Mouse (Mus musculus) stomach, embryonic 14.5 days (tissue): ENCODE data around the gene Erbb2. TPM values are rescaled to one million over a fixed set of nuclear protein-coding genes. Genes with fewer than 3 reads are reported as not detected.

Source experiments
- ATAC-seq: fragments of 200-750 bp; cut with Nextera tagmentation; 2 replicates; pipeline ENCODE4 v1.8.0; 2017; ENCODE audit warnings: low read depth, moderate TSS enrichment; ENCODE audit not compliant: insufficient number of reproducible peaks, insufficient read depth, low FRiP score
- H3K27ac ChIP-seq: fragments of 300-500 bp; sonication (generic); 2 replicates; pipeline ENCODE4 v1.5.1; 2014; ENCODE audit warnings: mild to moderate bottlenecking, low read length, moderate library complexity, mixed read lengths
- H3K27me3 ChIP-seq: fragments of 300-500 bp; sonication (generic); 2 replicates; pipeline ENCODE4 v1.6.1; 2014; ENCODE audit warnings: low read length, control low read depth, mixed read lengths; ENCODE audit not compliant: control insufficient read depth, insufficient read depth
- H3K36me3 ChIP-seq: fragments of 300-500 bp; sonication (generic); 2 replicates; pipeline ENCODE4 v1.6.1; 2014; ENCODE audit warnings: mild to moderate bottlenecking, control low read depth, low read length, moderate library complexity, mixed read lengths; ENCODE audit not compliant: control insufficient read depth, insufficient read depth
- H3K4me1 ChIP-seq: fragments of 300-500 bp; sonication (generic); 2 replicates; pipeline ENCODE4 v1.6.1; 2014; ENCODE audit warnings: low read length, control low read depth, mixed read lengths; ENCODE audit not compliant: control insufficient read depth, insufficient read depth
- H3K4me2 ChIP-seq: fragments of 300-500 bp; sonication (generic); replicated peaks from 2 replicates; pipeline ENCODE4 v1.6.1; 2014; ENCODE audit warnings: low read depth, low read length, control low read depth
- H3K4me3 ChIP-seq: fragments of 300-500 bp; sonication (generic); 2 replicates; pipeline ENCODE4 v1.5.1; 2014; ENCODE audit warnings: low read depth, low read length, control low read depth
- H3K9ac ChIP-seq: fragments of 300-500 bp; sonication (generic); replicated peaks from 2 replicates; pipeline ENCODE4 v1.6.1; 2014; ENCODE audit warnings: low read depth, mild to moderate bottlenecking, control low read depth, low read length, moderate library complexity, mixed read lengths
- H3K9me3 ChIP-seq: fragments of 300-500 bp; sonication (generic); 2 replicates; pipeline ENCODE4 v1.6.1; 2016; ENCODE audit warnings: low read depth, low read length, control low read depth; ENCODE audit not compliant: control insufficient read depth
- WGBS: fragments of 180-500 bp; shearing (Covaris S2); extraction: QIAGEN DNeasy Blood & Tissue Kit; methylation state at CpG from one replicate; pipeline ENCODE4 v1.1.7; 2014; 5-methylcytosine and 5-hydroxymethylcytosine counted together
- polyA plus RNA-seq: library from polyadenylated mRNA; unstranded; fragments of >200 nt; fragmentation: Nextera tagmentation; extraction: Ambion mirVana; gene quantifications from 2 replicates; pipeline ENCODE4 v1.2.1, GENCODE M21; 2014

Gene Erbb2
- polyA plus RNA-seq, 1 experiment from 2014 or later = 48.0 TPM

DNA sequence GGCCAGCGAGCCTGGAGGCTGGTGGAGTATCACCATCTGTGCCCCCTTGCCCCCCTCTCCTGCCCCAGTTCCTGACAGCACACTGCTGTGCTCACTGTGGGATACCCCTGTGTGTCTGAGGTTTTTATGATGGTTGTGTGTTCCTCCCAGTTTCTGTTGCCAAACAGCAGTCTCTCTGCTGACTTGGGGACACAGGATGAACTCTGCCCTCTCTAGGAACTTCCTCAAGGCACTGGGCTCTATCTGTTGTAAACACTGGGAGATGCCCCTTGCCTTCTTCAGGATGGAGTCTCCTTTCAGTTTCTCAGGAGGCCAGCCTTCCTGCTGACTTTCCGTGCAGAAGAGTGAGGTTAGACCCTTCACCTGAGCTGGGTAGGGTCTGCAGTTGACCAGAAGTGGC is 1.9 kb downstream of the Erbb2 start:
- H3K36me3 ChIP-seq = no peaks in the 10 kb centered on the region
- peak overlapping the region; percentile 90 for H3K4me3 ChIP-seq
- peaks cover 40% of the 10 kb centered on the region for H3K4me1 ChIP-seq
- no peak overlapping the region for H3K9ac ChIP-seq
- WGBS = 24% methylated on average over 2 of the region's 2 CpGs
- no peak for ATAC-seq
- H3K27ac ChIP-seq = no peak overlapping the region
- no peaks in the 10 kb centered on the region for H3K9me3 ChIP-seq
- peak overlapping the region; percentile 68 for H3K4me2 ChIP-seq
- H3K27me3 ChIP-seq = no peaks in the 10 kb centered on the region

DNA sequence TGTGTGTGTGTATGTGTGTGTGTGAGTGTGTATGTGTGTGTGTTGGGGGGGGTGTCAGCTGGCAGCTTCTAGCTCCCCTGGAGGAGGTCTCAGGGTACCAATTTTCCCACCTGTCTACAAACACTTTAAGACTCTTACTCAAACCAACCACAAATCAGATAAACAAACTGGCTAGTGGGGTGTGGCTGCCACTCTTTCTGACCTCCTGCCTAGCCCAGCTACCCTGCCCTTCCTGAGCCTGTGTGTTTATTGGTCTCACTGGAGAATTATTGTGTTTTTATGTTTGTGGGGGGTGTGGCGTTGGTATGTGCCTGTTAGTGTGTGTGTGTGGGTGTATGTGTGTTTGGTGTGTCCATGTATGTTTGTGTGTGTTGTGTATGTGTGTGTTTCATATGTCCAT is 4.8 kb downstream of the Erbb2 start:
- Histone ChIP-seq H3K4me1 (peaks cover 30% of the 10 kb centered on the region), H3K4me2 (no peak overlapping the region), H3K27ac (no peak overlapping the region), H3K36me3 (peaks cover 16% of the 10 kb centered on the region), H3K27me3 (no peaks in the 10 kb centered on the region), H3K4me3 (no peak overlapping the region), H3K9ac (no peak overlapping the region), H3K9me3 (no peaks in the 10 kb centered on the region)
- 68% methylated on average over 1 of the region's 1 CpGs for WGBS
- no peak for ATAC-seq

DNA sequence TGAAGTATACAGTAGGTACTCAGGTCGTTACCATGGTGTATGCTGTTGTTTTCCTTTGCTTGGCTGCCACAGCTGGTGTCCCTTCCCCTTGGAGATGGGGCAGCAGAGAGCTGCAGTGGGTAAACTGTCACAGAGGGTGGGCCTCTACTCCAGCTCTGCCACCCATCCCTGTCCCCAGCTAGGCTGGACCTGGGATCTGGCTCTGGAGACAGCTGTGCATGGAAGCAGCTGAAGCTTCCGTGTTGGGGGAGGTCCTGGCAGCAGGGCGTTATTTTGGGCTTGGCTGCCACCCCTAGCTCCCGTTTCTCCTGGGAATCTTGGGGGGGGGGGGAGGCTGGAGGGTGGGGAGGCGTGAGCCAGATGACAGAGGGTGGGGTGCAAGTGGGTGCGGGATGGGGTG is 6.0 kb downstream of the Erbb2 start:
- Histone ChIP-seq H3K9ac (no peak overlapping the region), H3K36me3 (peaks cover 24% of the 10 kb centered on the region), H3K27ac (no peak overlapping the region), H3K27me3 (no peaks in the 10 kb centered on the region), H3K4me1 (peaks cover 30% of the 10 kb centered on the region), H3K4me2 (no peak overlapping the region), H3K9me3 (no peaks in the 10 kb centered on the region), H3K4me3 (no peak overlapping the region)
- ATAC-seq = no peak
- 56% methylated on average over 6 of the region's 6 CpGs for WGBS

DNA sequence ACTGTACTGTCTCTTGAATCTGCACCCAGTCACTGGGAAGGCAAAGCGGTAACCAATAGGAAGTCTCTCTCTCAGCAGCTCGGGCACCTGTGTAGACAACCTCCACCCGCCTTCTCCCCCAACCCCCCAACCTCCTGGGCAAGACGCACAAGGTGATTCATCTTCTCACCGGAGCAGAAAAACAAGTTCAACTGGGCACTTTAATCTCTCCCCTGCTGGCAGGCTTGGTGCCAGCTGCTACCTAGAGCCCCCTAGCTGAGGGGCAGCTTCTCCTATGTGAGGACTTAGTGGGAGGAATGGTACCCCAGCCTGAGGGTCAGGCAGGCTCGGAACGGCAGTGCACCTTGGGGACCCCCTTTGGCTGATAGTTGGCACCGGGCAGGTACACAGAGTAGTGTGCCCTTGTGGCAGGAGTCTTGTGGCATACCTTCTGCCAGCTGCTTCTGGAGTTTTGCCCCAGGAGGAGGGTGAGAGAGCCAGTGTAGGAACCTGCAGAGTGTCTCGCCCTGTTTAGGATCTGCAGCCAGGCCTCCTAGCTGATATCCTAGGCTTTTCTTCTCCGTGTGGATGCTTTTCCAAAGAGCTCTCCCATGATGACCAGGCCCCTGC is 6.8 kb downstream of the Erbb2 start:
- H3K4me3 ChIP-seq = no peak overlapping the region
- no peak overlapping the region for H3K4me2 ChIP-seq
- no peak for ATAC-seq
- no peaks in the 10 kb centered on the region for H3K9me3 ChIP-seq
- 74% methylated on average over 10 of the region's 10 CpGs for WGBS
- H3K9ac ChIP-seq = no peak overlapping the region
- H3K27ac ChIP-seq = no peak overlapping the region
- H3K27me3 ChIP-seq = no peaks in the 10 kb centered on the region
- H3K4me1 ChIP-seq = peaks cover 23% of the 10 kb centered on the region
- peaks cover 26% of the 10 kb centered on the region for H3K36me3 ChIP-seq

DNA sequence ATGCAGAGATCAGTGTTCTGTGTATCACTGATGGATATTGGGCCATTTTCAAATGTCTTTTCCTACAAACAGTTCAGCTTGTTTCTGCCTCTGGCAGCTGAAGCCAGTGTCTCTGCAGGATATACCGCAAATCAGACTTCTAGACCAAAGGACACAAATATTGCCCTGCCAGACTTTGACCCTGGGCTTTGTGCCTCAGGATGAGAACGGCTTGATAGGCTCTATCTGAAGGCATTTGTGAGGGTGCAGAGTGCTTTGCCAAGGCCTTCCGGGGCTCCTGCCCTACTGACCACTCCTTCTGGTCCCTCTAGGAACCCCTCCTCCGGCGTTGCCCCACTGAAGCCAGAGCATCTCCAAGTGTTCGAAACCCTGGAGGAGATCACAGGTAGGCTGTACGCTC is 14.3 kb downstream of the Erbb2 start:
- no peaks in the 10 kb centered on the region for H3K27me3 ChIP-seq
- 94% methylated on average over 7 of the region's 7 CpGs for WGBS
- H3K4me3 ChIP-seq = no peak overlapping the region
- no peak overlapping the region for H3K27ac ChIP-seq
- H3K4me2 ChIP-seq = no peak overlapping the region
- H3K4me1 ChIP-seq = no peaks in the 10 kb centered on the region
- no peak for ATAC-seq
- no peaks in the 10 kb centered on the region for H3K9me3 ChIP-seq
- H3K9ac ChIP-seq = no peak overlapping the region
- H3K36me3 ChIP-seq = peaks cover 61% of the 10 kb centered on the region

DNA sequence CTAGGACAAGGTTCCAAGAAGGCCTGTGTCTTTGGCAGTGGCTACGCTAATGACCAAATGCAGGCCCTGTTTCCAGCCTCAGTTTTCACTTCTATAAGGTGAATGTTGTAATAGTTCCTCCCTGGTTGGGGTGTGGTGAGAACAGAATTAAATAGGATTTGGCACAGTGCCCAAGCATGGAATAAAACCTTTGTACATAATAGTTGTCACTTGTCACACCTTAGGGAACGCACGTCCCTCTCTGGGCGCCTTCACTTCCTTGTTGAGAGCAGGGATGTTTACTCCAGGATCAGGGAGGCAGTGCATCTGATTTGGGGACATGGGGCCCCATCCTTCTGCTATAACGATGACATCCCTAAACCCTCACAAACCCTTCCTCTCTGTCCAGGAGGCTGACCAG is 16.2 kb downstream of the Erbb2 start:
- peaks cover 63% of the 10 kb centered on the region for H3K36me3 ChIP-seq
- no peaks in the 10 kb centered on the region for H3K27me3 ChIP-seq
- ATAC-seq = no peak
- no peak overlapping the region for H3K4me3 ChIP-seq
- H3K4me1 ChIP-seq = no peaks in the 10 kb centered on the region
- H3K4me2 ChIP-seq = no peak overlapping the region
- no peak overlapping the region; the same call in 1 of the 2 replicates for H3K27ac ChIP-seq
- no peak overlapping the region for H3K9ac ChIP-seq
- H3K9me3 ChIP-seq = no peaks in the 10 kb centered on the region
- WGBS = 83% methylated on average over 5 of the region's 5 CpGs

DNA sequence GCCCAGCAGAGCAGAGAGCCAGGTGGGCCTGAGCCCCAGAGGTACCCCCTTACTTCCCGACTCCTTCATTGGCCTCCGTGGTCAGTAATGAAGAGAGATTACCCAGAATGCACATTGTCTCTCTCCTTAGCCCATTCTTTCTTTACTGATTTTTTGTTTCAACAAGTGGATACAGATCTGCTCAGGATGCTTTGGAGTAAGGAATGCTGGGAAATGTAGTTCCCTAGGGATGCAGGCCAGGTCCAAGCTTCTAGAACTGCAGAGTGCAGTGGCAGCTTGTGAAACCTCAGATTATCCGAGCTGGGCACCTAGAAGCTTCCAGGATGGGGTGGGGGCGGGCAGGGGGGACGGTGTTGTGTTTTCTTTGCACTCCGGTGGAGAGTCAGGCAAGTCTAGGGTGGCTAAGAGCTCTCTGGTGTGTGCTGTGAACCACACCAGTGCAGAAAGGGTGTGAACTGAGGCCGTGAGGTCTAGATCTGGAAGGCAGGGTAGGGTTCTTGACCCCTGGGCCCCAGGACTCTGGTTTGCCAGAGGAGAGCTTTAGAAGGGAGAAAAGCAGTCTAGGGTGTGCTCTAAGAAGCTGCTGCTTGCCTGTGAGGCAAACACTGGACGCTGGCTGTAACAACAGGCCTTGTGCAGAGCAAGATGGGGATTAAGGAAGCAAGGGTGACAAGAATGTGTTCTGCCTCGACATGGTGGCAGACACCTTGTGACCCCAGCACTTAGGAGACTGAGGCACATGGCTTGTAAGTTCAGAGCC is 19.7 kb downstream of the Erbb2 start:
- Histone ChIP-seq H3K36me3 (peaks cover 75% of the 10 kb centered on the region), H3K9ac (no peak overlapping the region)
- WGBS = 85% methylated on average over 9 of the region's 9 CpGs

DNA sequence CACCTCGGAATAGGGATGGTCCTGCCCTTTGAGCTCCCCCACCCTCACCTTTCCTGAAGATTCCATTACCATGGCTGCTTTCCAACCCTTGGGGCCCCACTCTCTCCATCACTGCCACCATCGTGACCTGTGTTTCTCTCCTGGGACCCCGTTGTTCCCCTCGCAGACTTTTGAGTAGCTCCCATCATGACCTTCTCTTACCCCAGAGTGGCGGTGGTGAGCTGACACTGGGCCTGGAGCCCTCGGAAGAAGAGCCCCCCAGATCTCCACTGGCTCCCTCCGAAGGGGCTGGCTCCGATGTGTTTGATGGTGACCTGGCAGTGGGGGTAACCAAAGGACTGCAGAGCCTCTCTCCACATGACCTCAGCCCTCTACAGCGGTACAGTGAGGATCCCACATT is 23.5 kb downstream of the Erbb2 start:
- peaks cover 49% of the 10 kb centered on the region for H3K36me3 ChIP-seq
- no peak overlapping the region for H3K27ac ChIP-seq
- no peak overlapping the region for H3K4me2 ChIP-seq
- peaks cover 2% of the 10 kb centered on the region; the same call in 1 of the 2 replicates for H3K4me1 ChIP-seq
- WGBS = 87% methylated on average over 9 of the region's 9 CpGs
- H3K27me3 ChIP-seq = no peaks in the 10 kb centered on the region
- H3K4me3 ChIP-seq = no peak overlapping the region
- H3K9ac ChIP-seq = no peak overlapping the region
- no peak for ATAC-seq
- no peaks in the 10 kb centered on the region for H3K9me3 ChIP-seq

More for the DNA sequence above, 19.7 kb downstream of the Erbb2 start:
- Histone ChIP-seq H3K4me2 (no peak overlapping the region), H3K27me3 (no peaks in the 10 kb centered on the region), H3K27ac (no peak overlapping the region), H3K4me3 (no peak overlapping the region), H3K4me1 (no peaks in the 10 kb centered on the region), H3K9me3 (no peaks in the 10 kb centered on the region)
- ATAC-seq = no peak
